Mouse (Mus musculus): ENCODE measurements around the gene Ugt1a8.

Ugt1a8 gene

DNA sequence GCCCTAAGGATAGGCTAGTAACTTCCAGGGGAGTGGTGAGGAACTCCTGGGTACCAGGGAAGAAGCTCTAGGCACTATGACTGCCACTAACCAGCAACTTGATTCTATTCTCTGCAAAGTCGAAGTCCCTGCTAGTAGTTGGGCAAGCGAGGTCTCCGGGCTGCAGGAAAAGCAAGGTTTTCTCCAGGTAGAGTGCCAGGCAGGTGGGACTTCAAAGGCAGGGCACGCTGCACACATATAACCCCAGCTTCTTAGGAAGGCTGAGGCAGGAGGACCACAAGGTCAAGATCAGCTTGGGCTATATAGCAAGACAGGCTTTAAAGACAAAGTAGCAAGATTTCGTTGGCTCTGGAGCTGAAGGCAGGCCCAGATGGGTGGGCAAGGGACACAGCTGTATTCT is 176.2 kb downstream of the Ugt1a8 start:
- DNase-seq: no peak

- DNase-seq: no peak
These were observed 176.7 kb downstream of the Ugt1a8 start for GRCm38 (mm10) chr1:88264237-88264868.

- DNase-seq: no peak
These were observed 177.2 kb downstream of the Ugt1a8 start for GRCm38 (mm10) chr1:88264869-88265240.

DNA sequence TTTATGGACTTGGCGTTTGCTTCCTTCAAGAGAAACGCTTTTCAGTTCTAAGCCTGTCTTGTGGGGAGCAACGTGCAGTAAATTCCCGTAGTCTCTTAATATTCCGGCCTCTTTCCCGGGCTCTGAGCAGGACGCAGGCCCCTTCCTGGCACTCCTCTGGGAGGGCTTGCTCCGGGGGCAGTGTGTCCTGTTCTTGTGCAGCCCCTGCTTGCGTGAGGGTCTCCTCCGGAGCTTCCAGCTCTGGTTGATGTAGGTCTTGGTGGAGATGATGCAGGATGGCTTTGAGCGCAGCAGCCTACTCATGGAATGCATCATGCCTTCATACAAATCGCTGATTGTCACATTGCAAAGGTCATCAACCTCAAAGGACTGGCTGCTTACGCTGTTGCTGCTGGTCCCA is 178.5 kb downstream of the Ugt1a8 start:
- peak in 1 of 2 experiments; percentile 17 for DNase-seq

GRCm38 (mm10) chr1:88267489-88267888 is 179.9 kb downstream of the Ugt1a8 start:
- no peak for DNase-seq

DNA sequence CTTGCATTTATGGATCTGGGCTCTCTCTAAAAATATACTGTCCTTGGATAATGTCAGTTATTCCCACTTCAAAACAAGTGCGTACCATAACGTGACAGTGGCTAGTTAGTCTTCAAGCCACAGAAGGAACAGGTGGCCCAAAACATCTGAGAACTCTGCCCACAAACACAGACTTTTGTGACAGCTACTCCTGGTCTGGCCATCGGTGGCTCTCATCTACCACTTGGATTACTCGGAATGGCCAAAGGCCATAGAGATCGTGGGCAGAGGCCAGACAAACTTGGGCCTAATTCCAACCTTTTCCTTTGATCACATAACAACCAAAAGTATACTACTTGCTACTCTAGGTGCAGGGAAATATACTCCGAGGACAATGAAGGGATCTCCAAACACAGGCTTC is 180.5 kb downstream of the Ugt1a8 start:
- peak in 1 of 2 experiments; percentile 10 for DNase-seq
